Mouse (Mus musculus): ENCODE data around the gene Gale.

DNA sequence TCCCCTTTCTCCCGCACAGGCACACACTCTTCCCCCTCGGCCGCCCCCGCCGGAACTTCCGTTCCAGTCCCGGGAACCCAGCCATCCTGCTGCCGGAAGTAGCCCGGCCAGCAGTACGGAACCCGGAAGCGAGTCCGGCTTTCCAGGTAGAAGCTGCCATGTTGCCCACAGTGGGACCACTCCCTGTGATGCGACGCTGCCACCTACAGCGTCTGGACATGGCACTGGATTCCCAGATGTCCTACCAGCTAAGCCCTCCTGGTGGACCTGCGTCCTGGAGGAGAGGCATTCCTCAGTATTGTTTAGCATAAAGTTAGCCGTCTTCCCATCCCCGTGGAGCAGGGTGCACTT, 9.0 kb downstream of the Gale start, which contains the start of gene Lypla2:
- TF ChIP-seq POLR2A (IDR thresholded peaks at IDR 0.05; ENCODE audit: borderline replicate concordance, low read depth, low read length) (no peak; the same call in 1 of the 2 replicates), CTCF (IDR thresholded peaks at IDR 0.05; ENCODE audit: low read depth, low read length) (no peak)

Measured in bone marrow macrophage, adult 2 months (primary cell).